Mouse (Mus musculus) adrenal gland, postnatal 4 days (tissue): ENCODE results near the gene Prkcg. TPM values are rescaled to one million over a fixed set of nuclear protein-coding genes. Genes with fewer than 3 reads are reported as not detected.
A peak's percentile ranks its signal among the peaks of the same experiment; 100 is the strongest.
"Not testable (repeated sequence)": the region's sequence is repeated elsewhere in the genome, so short reads cannot be mapped to it uniquely, and the experiment has no call there.

Experiments used
- DNase-seq, 2 experiments: peaks; one replicate each; pipeline ENCODE4 v3.0.0; 2021 to 2022; ENCODE audit warnings: low spot score in 2 of 2, mixed read lengths in 2 of 2
- total RNA-seq, 2 experiments: library from RNA; stranded (reverse); gene quantifications; 2 replicates each; pipeline ENCODE4 v1.2.3; 2021

The Prkcg gene
- total RNA-seq, 2 experiments from 2014 or later: 2.1 to 2.5 TPM

DNA sequence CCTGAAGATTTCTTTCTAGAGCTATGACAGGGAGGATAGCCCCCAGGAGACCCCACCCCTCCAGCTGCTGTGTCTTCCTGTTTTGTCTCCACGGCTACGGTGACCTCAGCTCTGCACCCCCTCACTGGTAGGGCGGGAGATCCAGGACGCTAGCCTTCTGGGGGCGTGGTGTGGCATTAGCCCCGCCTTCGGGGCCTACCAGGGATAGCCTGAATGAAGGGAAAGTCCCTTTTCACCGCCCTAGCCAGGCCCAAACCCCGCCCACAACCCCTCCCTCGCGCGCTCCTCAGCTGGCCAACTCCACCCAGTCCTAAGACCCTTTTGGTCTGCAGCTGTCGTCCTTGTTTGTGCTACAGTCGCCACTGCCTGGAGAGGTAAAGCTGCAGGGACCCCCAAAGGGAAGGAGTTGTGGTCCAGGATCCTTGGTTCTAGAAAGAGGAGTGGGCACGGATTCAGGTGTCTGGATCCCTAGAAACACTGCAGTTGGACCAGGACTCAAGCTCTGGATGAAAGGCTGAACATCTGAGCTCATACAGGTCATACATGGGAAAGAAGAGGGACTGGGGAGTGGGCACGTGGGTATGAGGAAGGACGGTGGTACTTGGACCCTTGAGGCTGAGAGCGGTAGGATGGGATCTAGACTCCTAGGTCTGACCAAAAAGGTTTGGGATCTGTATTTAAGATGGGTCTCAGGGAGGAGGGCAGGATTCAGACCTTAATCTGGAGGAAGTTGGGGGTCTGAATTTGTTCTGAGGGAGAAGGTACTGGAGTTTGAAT lies 1.5 kb downstream of the Prkcg start:
- DNase-seq: peak; percentile 81 to 93

DNA sequence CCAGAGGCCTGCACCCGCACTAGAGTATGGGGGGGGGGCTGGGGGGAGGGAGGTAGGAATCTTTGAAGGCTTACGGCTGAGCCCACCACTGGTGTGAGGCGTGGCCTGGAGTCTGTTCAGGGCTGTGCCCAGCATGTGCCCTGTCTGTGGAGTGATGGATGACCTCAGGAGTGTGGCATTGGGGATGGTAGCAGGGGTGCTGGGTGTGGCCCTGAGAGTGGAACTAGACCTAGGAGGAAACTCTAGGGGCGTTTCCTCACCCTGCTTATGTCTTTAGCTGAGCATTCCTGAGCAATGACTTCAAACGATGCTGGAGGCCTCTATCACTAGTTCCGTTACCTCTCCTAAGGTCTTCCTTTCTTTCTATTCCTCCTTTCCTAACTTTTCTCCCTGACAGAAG lies 2.2 kb downstream of the Prkcg start:
- no peak for DNase-seq

DNA sequence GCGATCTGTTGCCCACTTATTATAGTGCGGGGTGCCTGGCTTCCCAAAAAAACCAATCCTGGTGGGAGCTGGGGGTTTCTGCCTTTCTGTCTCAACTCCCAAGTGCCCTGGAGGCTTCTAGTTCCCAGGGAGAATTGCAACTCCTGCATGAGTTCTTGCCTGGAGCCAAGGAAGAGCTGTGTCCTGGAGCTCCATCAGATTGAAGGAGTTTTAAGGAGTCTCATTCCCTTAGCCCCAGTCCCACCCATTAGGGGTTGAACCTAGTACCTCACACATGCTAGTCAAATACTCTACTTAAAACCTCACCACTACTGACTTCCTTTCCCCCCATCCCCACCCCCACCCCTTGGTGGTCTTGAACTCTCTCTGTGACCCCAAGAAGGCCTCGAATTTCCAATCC lies 2.8 kb downstream of the Prkcg start:
- DNase-seq: no peak

DNA sequence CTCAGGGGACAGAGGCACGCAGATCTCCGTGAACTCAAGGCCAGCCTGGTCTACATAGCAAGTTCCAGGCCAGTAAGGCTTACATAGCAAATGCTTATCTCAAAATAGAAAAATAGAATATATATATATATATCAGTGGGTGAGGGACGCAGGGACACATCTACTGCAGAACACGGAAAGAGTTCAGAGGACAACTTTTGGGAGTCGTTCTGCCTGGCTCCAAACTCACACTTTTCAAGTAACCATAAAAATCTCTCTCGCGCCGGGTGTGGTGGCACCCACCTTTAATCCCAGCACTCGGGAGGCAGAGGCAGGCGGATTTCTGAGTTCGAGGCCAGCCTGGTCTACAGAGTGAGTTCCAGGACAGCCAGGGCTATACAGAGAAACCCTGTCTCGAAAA lies 3.3 kb downstream of the Prkcg start:
- not testable (repeated sequence) for DNase-seq

DNA sequence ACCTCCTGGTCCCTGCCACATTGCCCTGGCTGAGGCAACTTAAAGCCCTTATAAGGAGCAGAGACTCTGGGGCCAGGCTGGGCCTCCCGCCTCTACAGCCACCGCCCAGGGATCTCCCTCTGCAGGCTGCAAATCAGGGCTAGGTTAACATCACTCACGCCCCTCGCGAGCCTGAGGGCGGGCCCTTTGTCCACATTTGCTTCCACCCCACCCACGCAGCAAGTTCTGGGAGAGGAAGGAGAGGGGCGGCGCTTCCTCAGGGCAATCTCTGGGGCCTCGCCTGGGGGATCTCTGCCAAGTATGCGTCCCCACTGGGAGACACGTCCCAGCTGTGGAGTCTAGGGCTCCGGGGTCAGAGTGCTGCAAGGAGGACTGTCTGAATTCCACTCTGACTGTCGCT lies 3.8 kb downstream of the Prkcg start:
- DNase-seq: peak; percentile 42 to 83

DNA sequence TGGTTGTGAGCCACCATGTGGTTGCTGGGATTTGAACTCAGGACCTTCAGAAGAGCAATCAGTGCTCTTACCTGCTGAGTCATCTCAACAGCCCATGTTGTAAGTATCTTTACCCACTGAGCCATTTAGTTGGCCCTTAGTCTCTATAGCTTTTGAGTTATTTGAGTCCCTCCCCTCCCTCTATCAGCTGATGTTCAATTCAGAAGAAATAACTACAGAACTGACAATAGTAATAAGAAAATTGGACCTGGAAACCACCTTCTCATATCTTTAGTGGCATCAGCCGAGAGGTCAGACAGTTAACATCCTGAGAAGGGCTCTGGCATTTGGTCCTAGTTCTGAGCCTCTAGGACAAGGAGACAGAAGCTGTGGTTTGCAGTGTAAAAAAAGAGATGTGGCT lies 5.8 kb downstream of the Prkcg start:
- no peak for DNase-seq

DNA sequence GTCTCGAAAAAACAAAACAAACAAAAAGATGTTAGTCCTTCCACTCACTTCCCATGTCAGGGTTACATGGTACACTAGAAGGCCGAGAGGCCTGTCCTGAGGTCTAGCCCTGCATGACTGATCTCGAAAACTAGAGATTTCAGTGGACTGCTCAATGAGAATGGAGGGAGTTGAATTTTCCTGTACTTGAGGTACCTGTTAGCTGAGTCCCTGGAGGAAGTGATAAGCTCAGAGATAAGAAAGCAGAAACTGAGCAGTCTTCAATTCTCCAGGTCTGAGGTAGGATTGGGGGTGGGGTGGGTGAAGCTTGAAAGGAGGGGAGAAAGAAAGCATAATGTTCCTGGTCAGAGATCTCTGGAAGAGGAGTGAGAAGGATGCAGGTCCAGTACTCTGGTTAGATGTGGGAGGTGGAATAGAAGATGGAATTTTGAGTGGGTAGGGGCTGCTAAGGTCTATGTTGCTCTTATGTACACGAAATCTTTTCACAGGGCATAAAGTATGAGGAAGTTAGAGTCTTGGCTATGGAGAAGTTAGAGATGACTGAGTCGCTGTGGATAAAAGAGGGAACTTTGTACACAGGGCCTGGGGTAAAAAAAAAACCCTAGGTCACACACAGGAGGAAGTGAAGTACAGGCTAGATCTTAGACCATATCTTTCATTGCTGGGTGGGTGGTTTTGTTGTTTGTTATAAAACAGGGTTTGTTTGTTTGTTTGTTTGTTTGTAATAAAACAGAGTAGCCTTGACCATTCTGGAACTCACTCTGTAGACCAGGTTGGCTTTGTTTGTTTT lies 6.5 kb downstream of the Prkcg start:
- DNase-seq: no peak

- DNase-seq: no peak
Measured at GRCm38 (mm10) chr7:3296711-3297110, 7.7 kb downstream of the Prkcg start.

- no peak for DNase-seq
Measured at GRCm38 (mm10) chr7:3299941-3300617, 11.1 kb downstream of the Prkcg start.

- no peak for DNase-seq
Measured at GRCm38 (mm10) chr7:3300891-3301627, 12.1 kb downstream of the Prkcg start.

GRCm38 (mm10) chr7:3301628-3302555 lies 12.9 kb downstream of the Prkcg start:
- no peak for DNase-seq

- no peak for DNase-seq
Measured at GRCm38 (mm10) chr7:3302556-3303275, 13.7 kb downstream of the Prkcg start.

- no peak for DNase-seq
Measured at GRCm38 (mm10) chr7:3303276-3303781, 14.3 kb downstream of the Prkcg start.

GRCm38 (mm10) chr7:3303789-3304188 lies 14.8 kb downstream of the Prkcg start:
- DNase-seq: no peak

DNA sequence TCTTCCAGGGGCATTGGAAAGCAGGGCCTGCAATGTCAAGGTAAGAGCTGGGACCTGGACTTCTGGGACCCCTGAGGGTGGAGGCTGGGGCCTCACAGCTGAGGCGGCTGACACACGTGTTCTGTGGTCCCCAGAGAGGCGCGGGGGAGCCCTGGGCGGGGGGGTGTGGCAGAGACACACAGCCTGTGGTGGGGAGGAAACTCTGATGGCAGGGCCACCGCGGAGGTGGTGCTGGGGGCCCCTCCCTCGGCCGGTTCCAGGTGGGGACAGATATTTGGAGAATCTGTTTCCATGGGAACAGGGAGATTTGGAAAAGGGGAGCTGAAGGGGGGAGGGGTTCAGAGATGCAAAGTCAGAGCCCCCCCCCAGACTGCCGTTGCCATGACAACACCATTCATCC lies 15.3 kb downstream of the Prkcg start:
- DNase-seq: no peak

DNA sequence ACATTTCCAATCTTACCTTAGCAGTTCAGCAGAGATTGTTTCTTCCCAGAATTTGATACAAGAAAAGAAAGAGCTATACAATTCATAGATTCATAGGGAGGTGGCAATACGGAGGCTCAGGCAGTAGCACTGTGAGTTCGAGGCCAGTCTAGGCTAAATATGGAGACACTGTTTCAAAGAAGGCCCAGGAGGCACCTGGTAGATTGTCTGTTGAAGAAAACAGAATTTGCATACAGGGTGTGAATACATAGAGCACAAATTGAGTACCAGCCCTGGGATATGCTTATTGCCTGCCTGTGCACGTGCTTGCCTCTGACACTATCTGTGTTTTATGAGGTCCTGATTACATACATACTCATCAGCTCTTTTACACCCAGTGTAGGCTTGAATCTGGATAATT lies 17.4 kb downstream of the Prkcg start:
- DNase-seq: no peak

DNA sequence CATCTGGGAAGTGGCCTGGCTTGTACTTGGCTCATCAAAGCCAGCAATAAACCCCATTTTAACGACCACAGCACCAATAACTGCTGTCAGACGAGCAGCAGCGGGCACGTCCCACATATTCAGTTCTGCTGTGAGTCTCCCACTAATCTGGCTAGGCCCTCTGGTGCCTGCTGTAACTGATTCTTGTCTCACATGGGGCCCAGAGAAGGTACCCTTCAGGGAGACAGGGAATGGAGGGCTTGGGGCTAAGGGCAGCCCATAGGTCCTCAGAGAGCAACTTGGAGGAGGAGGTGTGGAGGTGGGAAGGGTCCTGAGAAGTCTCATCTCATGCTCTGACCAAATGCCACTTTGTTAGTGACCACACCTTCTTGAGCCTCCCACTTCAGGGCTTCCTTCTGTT lies 19.7 kb downstream of the Prkcg start:
- no peak for DNase-seq

GRCm38 (mm10) chr7:3310233-3310632 lies 21.3 kb downstream of the Prkcg start:
- DNase-seq: no peak

DNA sequence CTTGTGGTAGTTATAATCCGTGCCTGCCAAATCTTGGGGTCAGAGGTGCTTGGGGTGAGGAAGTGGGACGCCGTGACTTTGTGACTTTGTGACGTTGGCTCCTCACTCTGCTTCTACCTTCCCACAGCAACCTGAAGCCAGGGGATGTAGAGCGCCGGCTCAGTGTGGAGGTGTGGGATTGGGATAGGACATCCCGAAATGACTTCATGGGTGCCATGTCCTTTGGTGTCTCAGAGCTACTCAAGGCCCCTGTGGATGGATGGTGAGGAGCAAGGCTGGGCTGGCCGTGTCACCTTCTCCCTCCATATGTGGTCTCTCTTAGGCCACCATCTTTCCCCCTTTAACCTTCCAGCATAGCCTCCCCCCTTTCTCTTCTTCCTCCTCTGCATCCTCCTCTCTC lies 24.6 kb downstream of the Prkcg start:
- no peak for DNase-seq
